Mouse (Mus musculus) ES-E14 (cell line): ENCODE results near the gene Cfap36. TPM values are rescaled to one million over a fixed set of nuclear protein-coding genes. Genes with fewer than 3 reads are reported as not detected.
A peak's percentile ranks its signal among the peaks of the same experiment; 100 is the strongest.

Experiments used
- DNase-seq: peaks from one replicate; pipeline ENCODE4 v3.0.0-alpha.2; 2013; ENCODE audit warnings: low read depth, low spot score
- H3K27ac ChIP-seq: 2 replicates; pipeline ENCODE4 v1.5.1; 2012; ENCODE audit warnings: low read depth, mild to moderate bottlenecking, low read length, moderate library complexity, mixed read lengths; ENCODE audit not compliant: poor library complexity, insufficient read depth, severe bottlenecking
- H3K36me3 ChIP-seq: 2 replicates; pipeline ENCODE4 v1.6.1; 2012; ENCODE audit warnings: mild to moderate bottlenecking, low read length, moderate library complexity, mixed read lengths; ENCODE audit not compliant: control insufficient read depth, poor library complexity, insufficient read depth, severe bottlenecking
- H3K4me1 ChIP-seq, 2 experiments: fragments of 150-350 bp in 1 of 2; sonication (generic) in 1 of 2; 2 replicates each; pipeline ENCODE4 v1.6.1; 2012; ENCODE audit warnings: low read length in 2 of 2, mild to moderate bottlenecking in 1 of 2, mixed read lengths in 1 of 2; ENCODE audit not compliant: control insufficient read depth in 2 of 2, insufficient read depth in 2 of 2, poor library complexity in 1 of 2
- H3K4me3 ChIP-seq, 2 experiments: fragments of 150-350 bp in 1 of 2; sonication (generic) in 1 of 2; 2 replicates each; pipeline ENCODE4 v1.5.1; 2012; ENCODE audit warnings: low read length in 2 of 2, low read depth in 1 of 2, mild to moderate bottlenecking in 1 of 2, mixed read lengths in 1 of 2; ENCODE audit not compliant: insufficient read depth in 1 of 2, poor library complexity in 1 of 2, severe bottlenecking in 1 of 2
- H3K9ac ChIP-seq: 2 replicates; pipeline ENCODE4 v1.6.1; 2012; ENCODE audit warnings: low read depth, mild to moderate bottlenecking, low read length, mixed read lengths; ENCODE audit not compliant: poor library complexity, insufficient read depth, severe bottlenecking
- H3K9me3 ChIP-seq: fragments of 150-350 bp; sonication (generic); 2 replicates; pipeline ENCODE4 v1.6.1; 2012; ENCODE audit warnings: low read depth, mild to moderate bottlenecking, low read length; ENCODE audit not compliant: control insufficient read depth, insufficient read depth
- CHD2 ChIP-seq: IDR thresholded peaks from 2 replicates; pipeline ENCODE4 v1.6.1; 2014; ENCODE audit warnings: mild to moderate bottlenecking, low read depth, low read length, inconsistent platforms
- HCFC1 ChIP-seq: IDR thresholded peaks from 2 replicates; pipeline ENCODE4 v1.6.1; 2012; ENCODE audit warnings: low read length, inconsistent platforms, borderline replicate concordance; ENCODE audit not compliant: insufficient read depth
- MAFK ChIP-seq: IDR thresholded peaks from 2 replicates; pipeline ENCODE4 v1.6.1; 2014; ENCODE audit warnings: mild to moderate bottlenecking, low read depth, low read length, inconsistent platforms; ENCODE audit not compliant: insufficient read depth
- ZC3H11A ChIP-seq: IDR thresholded peaks from 2 replicates; pipeline ENCODE4 v1.6.1; 2012; ENCODE audit warnings: low read depth, mild to moderate bottlenecking, inconsistent platforms, low read length, borderline replicate concordance
- ZNF384 ChIP-seq: IDR thresholded peaks from 2 replicates; pipeline ENCODE4 v1.6.1; 2012; ENCODE audit warnings: low read depth, low read length, inconsistent platforms
- in situ Hi-C, 2 experiments: fragments of 600-800 bp; cut with MboI; formaldehyde crosslinking; loops; one replicate each; pipeline ENCODE4 v1.15.1; 2025; ENCODE audit warnings: low sequenced_read_pairs in 2 of 2, inconsistent platforms in 1 of 2; ENCODE audit not compliant: unreplicated experiment in 2 of 2
- total RNA-seq: library from RNA; depleted of rRNA; stranded (reverse); fragments of 300-350 nt; gene quantifications from 2 replicates; pipeline ENCODE4 v1.2.3, GENCODE M21; 2012

Cfap36 gene
- total RNA-seq, 1 experiment = 20.3 TPM

- TF ChIP-seq ZC3H11A = peak; percentile 68; the same call in 1 of the 2 replicates
- TF ChIP-seq HCFC1 = no peak
- Histone ChIP-seq H3K4me3 (no peak overlapping the region), H3K4me1 (no peaks in the 10 kb centered on the region), H3K27ac (no peak overlapping the region), H3K9me3 (no peaks in the 10 kb centered on the region), H3K36me3 (no peaks in the 10 kb centered on the region), H3K9ac (no peak overlapping the region)
- in situ Hi-C loops = no loop called here
- DNase-seq = peak; percentile 43
Measured at GRCm38 (mm10) chr11:29267824-29268223, 20.6 kb upstream of the Cfap36 start.

DNA sequence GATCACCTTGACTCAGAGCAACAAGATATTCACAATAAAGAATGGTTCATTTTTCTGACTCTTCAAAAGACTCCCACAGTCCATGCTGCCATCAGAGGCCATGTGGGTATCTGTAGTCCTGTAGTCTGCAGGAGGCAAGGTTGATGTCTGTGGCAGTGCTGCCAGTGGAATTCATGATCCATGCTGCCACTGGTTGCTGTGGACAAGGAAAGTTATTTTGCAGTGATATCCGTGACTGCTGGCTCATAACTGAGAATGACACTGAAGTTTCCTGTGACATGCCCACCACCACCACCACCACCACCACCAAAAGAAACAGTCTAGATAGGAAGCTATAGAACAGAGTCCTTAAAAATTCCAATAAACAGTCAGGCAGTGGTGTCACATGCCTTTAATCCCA is 7.4 kb upstream of the Cfap36 start:
- DNase-seq = no peak
- no peak overlapping the region for H3K4me3 ChIP-seq
- no peak overlapping the region for H3K27ac ChIP-seq
- H3K36me3 ChIP-seq = no peaks in the 10 kb centered on the region
- H3K9me3 ChIP-seq = no peaks in the 10 kb centered on the region
- H3K9ac ChIP-seq = no peak overlapping the region
- in situ Hi-C loops = no loop called here
- TF ChIP-seq MAFK (no peak), ZC3H11A (no peak), HCFC1 (no peak), ZNF384 (no peak), CHD2 (no peak)
- H3K4me1 ChIP-seq = no peaks in the 10 kb centered on the region

GRCm38 (mm10) chr11:29248386-29248785 is 1.2 kb upstream of the Cfap36 start:
- Histone ChIP-seq H3K27ac (no peak overlapping the region), H3K36me3 (no peaks in the 10 kb centered on the region), H3K9ac (no peak overlapping the region), H3K4me3 (no peak overlapping the region), H3K9me3 (no peaks in the 10 kb centered on the region), H3K4me1 (0 out of 4 replicates have a peak, but pooled peaks cover 0 to 2% of the 10 kb centered on the region in 2 experiments)
- TF ChIP-seq ZNF384 (no peak), ZC3H11A (no peak), CHD2 (no peak), MAFK (no peak), HCFC1 (no peak)
- no peak for DNase-seq
- in situ Hi-C loops = no loop called here

DNA sequence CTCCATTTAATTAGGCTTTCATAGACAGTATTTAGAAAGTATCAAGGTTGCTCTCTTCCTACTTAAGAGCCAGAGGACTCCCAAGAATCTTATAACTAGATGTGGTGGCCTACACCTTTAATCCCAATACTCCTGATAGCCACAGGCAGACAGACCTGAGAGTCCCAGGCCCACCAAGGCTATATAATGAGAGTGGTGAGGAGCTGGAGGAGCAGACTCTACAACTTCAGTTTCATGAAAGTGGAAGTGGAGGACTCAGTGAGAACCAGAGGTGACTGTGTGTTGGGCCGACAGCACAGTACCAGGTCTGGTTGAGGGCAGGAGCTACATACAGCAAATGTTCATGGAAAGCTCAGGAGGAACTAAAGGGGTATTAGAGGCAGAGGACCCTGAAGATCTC is 516 bp upstream of the Cfap36 start:
- no peak for DNase-seq
- Histone ChIP-seq H3K4me1 (0 out of 4 replicates have a peak, but pooled peaks cover 0 to 2% of the 10 kb centered on the region in 2 experiments), H3K9me3 (no peaks in the 10 kb centered on the region), H3K4me3 (peak overlapping the region in 1 of 2 experiments; percentile 37; a peak in 2 of 4 replicates), H3K36me3 (no peaks in the 10 kb centered on the region), H3K9ac (no peak overlapping the region), H3K27ac (no peak overlapping the region)
- TF ChIP-seq ZNF384 (no peak), HCFC1 (no peak), CHD2 (no peak), ZC3H11A (no peak), MAFK (no peak)
- in situ Hi-C loops = no loop called here

GRCm38 (mm10) chr11:29245988-29246387 is 1.2 kb downstream of the Cfap36 start:
- DNase-seq = no peak
- Histone ChIP-seq H3K36me3 (no peaks in the 10 kb centered on the region), H3K27ac (no peak overlapping the region), H3K9me3 (no peaks in the 10 kb centered on the region), H3K4me1 (peaks cover 0 to 2% of the 10 kb centered on the region in 2 experiments; a peak in 1 of 4 replicates), H3K9ac (no peak overlapping the region), H3K4me3 (peak overlapping the region in 1 of 2 experiments; percentile 79; a peak in 2 of 4 replicates)
- in situ Hi-C loops = no loop called here
- no peak for TF ChIP-seq MAFK
- TF ChIP-seq ZNF384 = no peak
- no peak for TF ChIP-seq ZC3H11A
- no peak for TF ChIP-seq CHD2
- no peak for TF ChIP-seq HCFC1
